Mouse (Mus musculus) adrenal gland, postnatal 4 days (tissue): ENCODE data around the gene Dnaaf2. TPM values are rescaled to one million over a fixed set of nuclear protein-coding genes. Genes with fewer than 3 reads are reported as not detected.

Experiments used
- DNase-seq, 2 experiments: peaks; one replicate each; pipeline ENCODE4 v3.0.0; 2021 to 2022; ENCODE audit warnings: low spot score in 2 of 2, mixed read lengths in 2 of 2
- long read RNA-seq, 2 experiments: library from polyadenylated mRNA; stranded (forward); transcript quantifications; one replicate each; pipeline ENCODE4 v2.0.0; 2021
- total RNA-seq, 2 experiments: library from RNA; stranded (reverse); gene quantifications; 2 replicates each; pipeline ENCODE4 v1.2.3; 2021

The Dnaaf2 gene
- total RNA-seq, result 1 to 10 TPM; 1.9 to 2.0 TPM
- long read RNA-seq, experiment 1, transcript Dnaaf2-201 (3 exons, 3,390 nt), result major isoform, 12 of 13 reads
- long read RNA-seq, experiment 1, partial matches to known transcripts, result 0 of 13 reads
- long read RNA-seq, experiment 1, other reads (novel, unspliced or antisense), result 1 of 13 reads
- long read RNA-seq, experiment 2, transcript Dnaaf2-201 (3 exons, 3,390 nt), result major isoform, 26 of 28 reads
- long read RNA-seq, experiment 2, partial matches to known transcripts, result 0 of 28 reads
- long read RNA-seq, experiment 2, other reads (novel, unspliced or antisense), result 2 of 28 reads

DNA sequence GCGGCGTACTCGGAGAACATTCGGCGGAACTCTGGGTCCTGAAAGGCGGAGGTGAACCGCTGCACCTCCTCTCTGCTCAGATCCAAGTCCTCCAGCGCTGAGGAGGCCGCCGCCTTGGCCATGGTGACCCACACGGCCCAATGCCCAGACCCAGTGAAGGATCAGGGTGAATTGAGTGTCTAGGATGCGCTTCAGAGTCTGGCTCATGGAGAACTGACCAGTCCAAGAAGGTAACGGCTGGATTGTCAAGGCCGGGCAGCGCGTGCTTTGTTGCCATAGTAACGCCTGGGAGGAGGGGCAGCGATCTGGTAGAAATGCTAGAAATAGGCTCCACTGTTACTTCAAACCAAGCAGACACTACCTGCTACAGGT, at the start of gene Dnaaf2:
Gene Dnaaf2, minus strand, starts transcription at position 266 of the 372 bp plus-strand sequence.
- peak; percentile 51 to 72 for DNase-seq

DNA sequence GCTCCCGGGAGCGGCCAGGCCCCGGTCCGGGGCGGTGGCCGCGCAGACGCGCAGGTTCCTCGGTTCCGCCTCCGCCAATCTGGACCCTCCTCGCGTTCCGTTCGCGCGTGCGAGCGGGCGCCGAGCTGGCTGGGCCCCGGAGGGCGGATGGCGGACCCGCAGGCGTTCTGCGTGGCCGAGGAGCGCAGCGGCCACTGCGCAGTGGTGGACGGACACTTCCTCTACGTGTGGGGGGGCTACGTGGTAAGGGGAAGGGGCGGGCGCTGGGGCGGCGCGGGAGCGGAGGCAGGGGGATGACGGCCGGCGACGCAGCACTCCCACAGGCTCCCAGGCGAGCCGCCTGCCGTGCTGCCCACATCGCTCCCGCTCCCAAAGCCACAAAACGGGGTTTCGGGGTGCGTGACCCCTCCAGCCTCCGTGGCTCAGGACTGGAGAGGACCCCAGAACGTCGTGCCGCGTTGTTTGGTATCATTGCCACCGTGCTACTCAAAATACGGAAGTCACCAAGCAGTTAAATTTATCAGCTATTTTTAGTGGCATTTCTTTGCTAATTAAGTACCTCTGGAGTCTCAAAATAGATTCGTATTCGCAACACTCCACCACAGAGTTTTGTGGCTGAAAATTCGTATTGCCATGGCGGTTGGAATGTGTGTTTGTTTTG, 43.7 kb upstream of the Dnaaf2 start:
- peak; percentile 43 to 53 for DNase-seq

DNA sequence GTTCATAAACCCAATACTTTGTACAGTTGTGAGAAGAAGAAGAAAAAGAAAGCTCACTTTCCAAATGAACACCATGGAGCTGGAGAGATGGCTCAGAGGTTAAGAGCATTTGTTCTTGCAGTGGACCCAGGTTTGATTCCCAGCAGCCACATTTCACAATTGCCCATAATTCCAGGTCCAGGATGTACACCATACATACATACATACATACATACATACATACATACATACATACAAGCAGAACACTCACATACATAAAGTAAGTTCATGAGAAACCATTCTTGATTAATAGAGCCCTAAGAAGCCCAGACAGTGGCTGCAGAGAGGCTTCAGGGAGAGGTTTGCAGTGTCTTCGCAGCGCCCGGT, 43.2 kb upstream of the Dnaaf2 start:
- DNase-seq, result no peak

DNA sequence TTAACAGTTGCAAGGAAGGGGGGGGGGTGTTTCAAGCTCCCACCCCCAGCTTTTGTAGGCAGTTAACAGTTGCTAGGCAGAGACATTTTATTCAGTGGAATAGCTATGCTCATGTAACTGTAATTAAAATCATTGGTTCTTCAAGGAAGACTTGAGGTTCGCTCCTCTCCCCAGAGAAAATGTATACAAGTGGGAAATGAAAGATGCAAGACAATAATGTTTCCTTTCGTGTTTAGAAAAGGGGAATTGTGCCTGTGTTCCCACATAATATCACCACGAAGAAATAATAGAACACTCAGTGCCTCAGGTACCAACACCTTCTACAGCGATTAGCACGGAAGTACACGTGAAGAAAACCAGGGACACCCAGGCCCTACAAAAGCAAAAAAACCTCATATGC, 42.6 kb upstream of the Dnaaf2 start, which contains the start of gene Klhdc1:
Gene Klhdc1, plus strand, starts transcription at position 301 of the 400 bp plus-strand sequence.
- DNase-seq, result no peak

DNA sequence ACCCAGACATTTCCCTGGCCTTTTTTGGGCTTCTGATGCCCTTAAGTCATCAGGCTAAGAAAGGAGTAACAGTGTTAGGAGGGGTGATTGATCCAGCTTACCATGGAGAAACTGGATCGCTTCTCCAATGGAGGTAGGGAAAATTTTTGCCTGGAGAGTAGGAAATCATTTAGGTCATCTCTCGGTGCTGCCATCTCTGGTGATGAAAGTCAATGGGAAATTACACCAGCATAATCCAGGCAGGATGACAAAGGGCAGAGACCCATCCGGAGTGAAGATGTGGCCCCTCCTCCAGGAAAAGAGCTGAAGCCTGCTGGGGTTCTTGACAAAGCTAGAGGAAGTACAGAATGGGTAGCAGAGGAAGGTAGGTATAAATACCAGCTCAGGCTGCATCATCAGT, 40.1 kb upstream of the Dnaaf2 start:
- no peak for DNase-seq

DNA sequence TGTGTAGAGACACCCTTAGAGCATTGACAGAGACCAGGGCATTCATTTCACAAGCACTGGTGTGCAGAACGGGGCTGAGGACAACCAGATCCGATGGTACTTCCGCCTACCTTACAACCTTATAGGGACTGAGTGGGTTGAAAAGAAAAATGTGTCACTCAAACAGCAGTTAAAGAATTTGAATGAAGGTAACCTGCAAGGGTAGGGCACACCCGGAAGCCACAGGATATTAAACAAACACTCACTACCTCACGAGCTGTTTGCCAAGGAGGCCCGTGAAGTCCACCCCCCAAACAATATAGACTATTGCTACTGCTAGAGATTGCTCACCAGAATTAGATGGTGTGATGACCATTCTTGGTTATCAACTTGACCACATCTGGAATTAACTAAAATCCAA, 37.6 kb upstream of the Dnaaf2 start:
- no peak for DNase-seq

DNA sequence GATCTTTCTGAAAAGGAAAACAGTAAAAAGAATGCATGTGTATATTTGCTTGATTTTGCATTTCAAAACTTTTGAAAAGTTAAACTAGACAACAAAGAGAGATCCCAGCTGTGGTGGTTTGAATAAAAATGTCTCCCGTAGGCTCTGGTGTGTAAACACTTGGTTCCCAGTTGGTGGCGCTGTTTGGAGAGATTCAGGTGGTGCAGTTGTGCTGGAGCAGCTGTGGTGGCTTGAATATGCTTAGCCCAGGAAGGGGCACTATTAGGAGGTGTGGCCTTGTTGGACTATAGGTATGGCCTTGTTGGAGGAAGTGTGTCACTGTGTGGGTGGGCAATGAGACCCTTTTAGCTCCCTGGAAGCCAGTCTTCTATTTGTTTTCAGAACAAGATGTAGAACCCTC, 31.0 kb upstream of the Dnaaf2 start:
- no peak for DNase-seq

DNA sequence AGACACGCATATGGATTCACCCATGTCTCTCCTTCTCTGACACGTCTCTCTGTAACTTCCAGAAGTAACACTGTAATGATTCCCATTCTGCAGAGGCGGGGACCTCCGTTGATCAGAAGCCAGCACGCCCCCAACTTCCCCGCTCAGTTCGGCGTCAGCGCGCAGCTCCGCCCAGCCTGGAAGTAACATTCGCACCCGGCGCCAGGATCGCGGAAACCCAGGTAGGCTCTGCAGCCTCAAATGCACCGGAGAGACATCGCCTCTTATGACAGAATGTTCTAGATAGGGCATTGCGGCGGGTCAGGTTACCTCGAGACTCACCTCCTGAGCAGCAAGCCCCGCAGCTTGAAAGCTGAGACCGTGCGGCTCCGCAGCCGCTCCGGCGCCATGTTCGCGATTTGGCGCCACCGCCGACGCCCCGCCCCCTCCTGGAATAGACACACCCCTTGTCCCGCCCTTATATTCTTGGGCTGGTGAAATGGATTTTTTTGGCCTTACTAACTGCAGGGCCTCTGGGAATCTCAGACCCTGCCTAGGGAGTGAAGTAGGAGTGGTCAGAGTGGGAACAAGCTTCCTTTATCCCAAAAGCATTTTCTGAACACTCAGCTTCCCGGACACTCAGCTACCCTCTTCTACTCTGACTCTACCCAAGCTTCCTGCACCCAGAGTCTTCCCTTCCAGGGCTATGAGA, 29.7 kb upstream of the Dnaaf2 start, which contains the start of gene Pole2:
Gene Pole2, minus strand, starts transcription at position 420 of the 691 bp plus-strand sequence.
- DNase-seq, result peak; percentile 80

DNA sequence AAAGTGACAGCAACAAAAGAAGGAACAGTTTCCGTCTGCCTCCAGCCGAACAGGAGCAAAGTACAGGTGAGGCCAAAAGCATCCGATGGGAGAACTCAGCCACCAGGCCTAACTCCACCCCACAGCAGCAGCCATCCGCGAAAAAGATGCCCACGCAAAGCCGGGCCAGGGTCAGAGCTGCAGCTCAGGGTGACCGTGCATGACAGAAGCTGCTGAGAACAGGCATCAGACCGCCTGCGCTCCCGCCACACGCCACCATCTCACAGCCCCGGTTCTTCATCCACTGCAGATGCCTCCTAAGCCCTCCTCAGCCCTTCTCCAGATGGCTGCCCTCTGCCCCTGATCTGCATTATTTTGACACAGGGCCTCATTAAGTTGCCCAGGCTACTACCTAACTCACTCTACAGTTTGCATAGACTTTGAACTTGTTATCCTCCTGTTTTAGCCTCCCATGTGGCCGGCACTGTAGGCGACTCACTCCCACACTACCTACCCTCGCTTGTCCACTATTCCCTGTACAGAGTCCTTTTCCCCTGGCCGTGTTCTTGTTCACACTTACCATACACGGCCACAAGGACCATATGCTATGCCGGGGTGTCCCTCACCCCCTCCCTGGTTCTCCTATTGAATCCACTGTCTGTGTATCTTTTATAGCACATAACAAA, 22.5 kb upstream of the Dnaaf2 start:
- no peak for DNase-seq

DNA sequence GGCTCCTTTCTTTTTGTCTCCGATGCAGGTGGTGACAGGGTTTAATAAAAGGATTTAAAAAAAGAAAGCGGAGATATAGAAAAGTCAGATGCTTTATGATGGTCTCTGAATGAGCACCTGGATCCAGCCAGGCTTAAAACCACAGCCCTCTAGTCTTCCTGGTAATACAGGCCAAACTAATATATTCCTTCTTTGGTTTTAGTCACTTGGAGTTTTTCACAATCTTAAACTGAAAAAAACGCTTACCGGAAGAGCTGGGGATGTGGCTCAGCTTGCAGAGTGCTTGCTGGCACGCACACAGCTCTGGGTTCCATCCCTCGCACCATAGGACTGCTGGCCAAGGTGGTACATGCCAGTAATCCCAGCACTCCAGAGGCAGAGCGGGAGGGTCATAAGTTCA, 18.4 kb upstream of the Dnaaf2 start:
- DNase-seq, result no peak

DNA sequence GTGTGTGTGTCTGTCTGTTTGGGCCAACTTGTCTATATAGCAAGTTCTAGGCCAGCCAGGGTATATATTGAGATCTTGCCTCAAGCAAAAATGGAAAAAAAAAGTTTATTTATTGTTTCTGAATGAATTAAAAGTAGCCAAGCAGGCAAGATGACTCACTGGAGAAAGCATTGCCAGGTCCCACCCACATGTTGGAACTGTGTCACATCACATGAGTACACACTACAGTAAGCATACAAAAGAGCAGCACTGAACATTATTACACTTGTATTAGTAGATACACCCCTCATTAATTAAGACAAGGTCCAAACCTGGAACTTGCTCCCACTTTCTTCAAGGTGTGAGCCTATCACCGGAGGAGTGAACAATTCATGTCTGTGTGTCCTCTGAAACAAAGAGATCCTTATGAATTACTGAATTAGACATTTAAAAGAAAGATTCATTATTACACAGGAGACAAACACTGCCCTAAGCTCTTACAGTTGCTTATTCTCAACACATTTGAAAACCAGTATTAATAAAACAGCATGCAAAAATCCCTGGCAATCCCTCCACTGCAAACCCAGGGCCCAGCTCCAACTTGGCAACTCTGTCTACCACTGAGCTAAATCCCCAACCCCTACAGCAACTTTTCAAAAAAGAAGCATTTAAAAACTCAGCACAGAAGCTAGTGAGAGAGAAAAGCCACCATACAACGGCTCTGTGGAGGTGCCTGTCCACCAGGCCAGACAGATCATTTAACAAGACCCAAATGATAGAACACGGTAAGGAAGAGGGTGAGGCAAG, 17.0 kb upstream of the Dnaaf2 start:
- no peak for DNase-seq

DNA sequence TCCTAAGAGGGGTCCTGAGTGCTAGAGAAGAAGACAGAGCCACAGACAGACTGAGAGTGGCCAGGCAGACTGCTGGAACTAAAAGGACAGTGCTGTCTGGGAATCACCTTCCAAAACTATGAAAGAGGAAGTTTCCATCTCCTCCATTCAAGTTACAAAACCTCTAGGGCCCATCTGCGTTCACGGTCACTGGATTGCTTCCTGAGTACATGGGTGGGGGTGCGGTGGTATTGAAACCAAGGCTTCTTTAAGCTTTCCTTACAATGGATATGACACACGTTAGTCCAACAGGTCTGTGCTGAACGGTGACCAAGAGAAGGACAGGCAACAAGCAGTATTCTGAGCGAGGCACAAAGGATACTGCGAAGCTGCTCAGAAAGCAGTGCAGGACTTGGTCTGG, 16.2 kb upstream of the Dnaaf2 start:
- no peak for DNase-seq

DNA sequence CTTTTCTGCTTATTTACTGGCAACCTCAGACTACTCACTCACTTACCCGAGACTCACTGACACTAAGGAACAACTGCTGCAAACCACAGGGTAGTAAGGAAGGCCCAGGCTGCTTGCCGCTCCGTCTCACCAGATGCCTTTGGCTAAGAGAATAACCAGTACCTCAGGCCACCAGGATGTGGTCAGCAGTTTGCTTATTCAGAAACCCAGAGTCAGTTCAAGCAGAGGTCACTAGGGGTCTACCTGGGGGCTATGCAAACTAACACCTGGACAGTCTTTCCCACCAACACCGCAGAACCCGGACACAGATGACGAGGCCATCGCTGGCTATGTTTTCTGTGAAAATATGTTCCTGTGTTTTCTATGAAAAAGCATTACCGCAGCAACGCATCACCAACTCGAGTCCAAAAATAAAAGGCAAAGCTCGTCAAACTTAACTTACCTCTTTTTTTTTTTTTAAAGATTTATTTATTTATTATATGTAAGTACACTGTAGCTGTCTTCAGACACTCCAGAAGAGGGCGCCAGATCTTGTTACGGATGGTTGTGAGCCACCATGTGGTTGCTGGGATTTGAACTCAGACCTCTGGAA, 15.1 kb upstream of the Dnaaf2 start:
- no peak for DNase-seq

DNA sequence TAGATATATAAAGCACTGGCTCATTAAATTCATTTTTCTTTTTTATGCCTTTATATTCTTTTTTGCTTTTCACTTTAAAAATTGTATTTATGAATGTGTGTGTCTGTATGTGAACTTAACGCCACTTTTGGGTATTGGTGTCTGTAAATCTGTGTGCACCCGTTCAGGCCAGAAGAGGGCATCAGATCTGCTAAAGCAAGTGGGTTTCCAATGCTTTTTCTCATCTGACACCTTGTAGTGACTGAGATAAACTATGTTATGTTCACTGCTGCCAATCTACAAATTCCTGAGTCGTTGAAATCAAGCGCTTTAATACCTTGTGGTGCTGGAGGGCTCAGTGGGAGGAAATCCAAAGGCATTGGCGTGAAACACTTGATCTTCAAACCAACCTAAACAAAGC, 12.8 kb upstream of the Dnaaf2 start:
- DNase-seq, result no peak

DNA sequence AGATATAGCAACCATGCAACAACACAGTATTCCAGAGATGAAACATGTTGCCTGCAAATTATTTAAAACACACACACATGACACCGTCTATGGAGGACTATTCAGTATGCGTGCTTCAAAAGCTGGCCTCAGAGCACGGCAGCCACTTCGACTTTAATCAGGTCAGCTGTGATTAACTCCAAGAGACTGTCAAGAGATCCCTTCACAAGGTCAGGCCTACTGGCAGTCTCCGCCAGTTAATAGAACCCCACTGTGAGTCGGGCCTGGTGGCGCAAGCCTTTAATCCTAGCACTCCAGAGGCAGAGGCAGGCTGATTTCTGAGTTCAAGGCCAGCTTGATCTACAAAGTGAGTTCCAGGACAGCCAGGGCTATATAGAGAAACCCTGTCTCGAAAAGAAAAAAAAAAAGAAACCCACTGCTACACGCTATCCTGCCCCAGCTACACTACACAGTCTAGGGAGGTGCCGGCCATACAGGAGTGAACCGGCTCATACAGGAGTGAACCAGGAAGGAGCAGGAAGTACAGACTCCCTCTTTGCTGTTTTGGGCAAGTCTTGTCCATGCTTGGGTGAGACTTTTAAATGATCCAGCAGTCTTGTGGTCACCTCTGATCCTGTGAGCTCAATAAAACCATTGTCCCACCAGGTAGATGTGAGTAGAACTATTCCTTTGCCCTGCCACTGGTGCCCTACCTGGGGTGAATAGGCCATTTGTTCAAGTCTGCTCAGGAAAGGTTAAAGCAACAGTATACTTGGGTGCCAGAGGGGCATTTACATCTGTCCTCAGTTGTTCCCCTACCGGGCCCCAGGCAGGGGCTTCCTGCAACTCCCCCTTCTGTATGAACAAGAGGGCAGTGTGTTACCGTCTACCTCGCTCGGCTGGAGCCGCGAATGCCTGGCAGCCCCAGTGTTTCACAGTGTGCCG, 12.1 kb upstream of the Dnaaf2 start:
- DNase-seq, result no peak

DNA sequence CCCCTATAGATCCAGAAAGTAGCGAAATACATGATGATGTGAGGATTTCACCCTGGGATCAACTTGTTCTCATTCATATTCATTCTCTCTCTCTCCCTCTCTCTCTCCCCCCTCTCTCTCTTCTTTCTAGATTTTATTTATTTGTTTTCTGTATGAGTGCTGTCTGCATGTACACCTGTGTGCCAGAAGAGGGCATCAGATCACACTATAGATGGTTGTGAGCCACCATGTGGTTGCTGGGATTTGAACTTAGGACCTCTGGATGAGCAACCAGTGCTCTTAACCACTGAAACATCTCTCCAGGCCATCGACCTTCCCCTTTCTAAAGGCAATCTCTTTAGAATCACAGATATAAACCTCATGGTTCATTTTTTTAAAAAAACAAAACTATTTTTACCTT, 10.3 kb upstream of the Dnaaf2 start:
- DNase-seq, result no peak

DNA sequence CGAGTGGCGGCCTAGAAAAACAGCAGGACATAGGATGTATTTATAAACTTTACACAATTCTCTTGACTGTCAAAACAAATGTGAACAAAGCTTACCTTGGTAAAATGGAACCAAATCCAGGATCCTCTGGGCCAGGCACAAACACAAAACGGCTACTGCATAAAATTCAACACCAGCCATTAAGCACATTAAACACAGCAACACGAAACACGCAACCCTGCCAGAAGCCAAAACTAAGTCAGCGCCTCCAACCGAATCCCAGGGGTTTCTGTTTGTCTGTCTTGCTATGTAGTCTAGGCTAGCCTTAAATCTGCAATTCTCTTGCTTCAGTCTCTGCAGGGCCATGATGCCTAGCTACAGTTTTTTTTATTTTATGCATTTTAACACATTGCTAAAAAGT, 9.7 kb upstream of the Dnaaf2 start:
- DNase-seq, result no peak

DNA sequence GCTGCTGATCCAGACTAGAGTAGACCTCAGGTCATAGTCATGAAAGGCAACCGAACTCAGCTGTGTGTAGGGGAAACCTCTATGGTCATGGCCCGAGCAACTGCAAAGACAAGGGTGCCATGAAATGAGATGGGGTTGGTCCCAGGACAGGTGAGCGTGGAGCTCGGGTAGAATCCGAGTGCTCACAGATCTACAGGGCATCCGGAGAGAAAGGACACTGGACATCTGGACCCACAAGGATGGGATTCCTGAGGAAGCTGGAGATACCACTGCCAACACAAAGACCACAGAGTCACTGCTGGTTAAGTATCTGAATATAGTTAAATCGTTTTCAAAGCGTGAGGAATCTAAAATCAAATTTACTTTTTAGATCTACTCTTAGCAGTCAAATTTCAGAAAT, 9.2 kb upstream of the Dnaaf2 start:
- DNase-seq, result no peak

DNA sequence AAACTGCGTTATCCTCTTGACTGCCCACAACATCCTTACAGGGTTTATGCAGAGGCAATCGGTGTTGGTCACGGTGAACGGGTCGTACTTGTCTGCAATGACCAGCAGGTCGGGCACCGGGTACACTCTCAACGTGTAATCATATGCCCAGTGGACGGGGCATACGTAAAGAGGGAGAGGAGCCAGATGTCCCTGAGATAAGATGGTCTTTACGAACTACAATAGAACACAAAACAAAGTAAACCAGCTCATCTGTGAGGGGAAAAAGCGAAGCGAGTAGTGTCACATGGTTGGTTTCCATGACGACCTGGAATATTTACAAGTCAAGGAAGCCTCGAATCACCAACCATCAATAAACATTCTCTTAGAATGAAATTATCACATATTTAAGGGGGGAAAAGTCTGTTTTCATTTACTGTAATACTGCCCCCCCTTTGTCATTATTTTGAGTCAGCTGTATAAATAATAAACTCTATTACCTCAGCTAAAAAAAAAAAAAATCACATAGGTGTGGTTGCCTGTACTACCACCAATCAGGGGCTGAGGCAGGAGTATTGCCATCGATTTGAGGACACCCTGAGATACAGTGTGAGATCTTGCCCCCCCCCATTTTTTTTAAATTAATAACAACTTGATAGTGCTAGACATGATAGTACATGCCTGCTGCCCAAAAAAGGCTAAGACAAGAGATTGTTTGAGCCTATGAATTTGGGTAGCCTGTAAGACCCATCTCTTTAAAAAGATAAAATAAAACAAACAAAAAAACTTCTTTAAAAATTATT, 6.0 kb upstream of the Dnaaf2 start, which contains the start of gene Gm49384:
Gene Gm49384, minus strand, starts transcription at position 216 of the 782 bp plus-strand sequence.
- DNase-seq, result no peak
